Mouse (Mus musculus) heart, embryonic 14.5 days (tissue): ENCODE data around the gene Gm5089. TPM values are rescaled to one million over a fixed set of nuclear protein-coding genes. Genes with fewer than 3 reads are reported as not detected.

Experiments used
- ATAC-seq: fragments of 200-750 bp; cut with Nextera tagmentation; 2 replicates; pipeline ENCODE4 v1.8.0; 2017; ENCODE audit warnings: low read depth, moderate TSS enrichment; ENCODE audit not compliant: insufficient number of reproducible peaks, insufficient read depth, low FRiP score
- H3K27ac ChIP-seq, 2 experiments: fragments of 200-500 bp in 1 of 2; fragments of 300-500 bp in 1 of 2; sonication (generic) in 1 of 2; replicated peaks in 1 of 2; 2 replicates each; pipeline ENCODE4 v1.5.1; 2012 to 2014; ENCODE audit warnings: low read depth in 2 of 2, low read length in 2 of 2, control low read depth in 1 of 2, mild to moderate bottlenecking in 1 of 2, mixed read lengths in 1 of 2; ENCODE audit not compliant: control insufficient read depth in 1 of 2, insufficient read depth in 1 of 2
- H3K27me3 ChIP-seq: fragments of 300-500 bp; sonication (generic); 2 replicates; pipeline ENCODE4 v1.6.1; 2014; ENCODE audit warnings: mild to moderate bottlenecking, low read length, control low read depth; ENCODE audit not compliant: control insufficient read depth, insufficient read depth
- H3K36me3 ChIP-seq: fragments of 300-500 bp; sonication (generic); 2 replicates; pipeline ENCODE4 v1.6.1; 2014; ENCODE audit warnings: mild to moderate bottlenecking, control low read depth, low read length, mixed read lengths; ENCODE audit not compliant: control insufficient read depth, insufficient read depth
- H3K4me1 ChIP-seq, 2 experiments: fragments of 200-500 bp in 1 of 2; fragments of 300-500 bp in 1 of 2; sonication (generic) in 1 of 2; 2 replicates each; pipeline ENCODE4 v1.6.1; 2012 to 2014; ENCODE audit warnings: low read length in 2 of 2, control low read depth in 1 of 2, mixed read lengths in 1 of 2; ENCODE audit not compliant: control insufficient read depth in 2 of 2, insufficient read depth in 2 of 2
- H3K4me2 ChIP-seq: fragments of 300-500 bp; sonication (generic); 2 replicates; pipeline ENCODE4 v1.6.1; 2014; ENCODE audit warnings: mild to moderate bottlenecking, low read length
- H3K4me3 ChIP-seq, 2 experiments: fragments of 200-500 bp in 1 of 2; fragments of 300-500 bp in 1 of 2; sonication (generic) in 1 of 2; 2 replicates each; pipeline ENCODE4 v1.5.1; 2012 to 2014; ENCODE audit warnings: low read length in 2 of 2, mild to moderate bottlenecking in 2 of 2, control low read depth in 1 of 2, low read depth in 1 of 2, moderate library complexity in 1 of 2; ENCODE audit not compliant: control insufficient read depth in 1 of 2, insufficient read depth in 1 of 2
- H3K9ac ChIP-seq: fragments of 300-500 bp; sonication (generic); 2 replicates; pipeline ENCODE4 v1.6.1; 2014; ENCODE audit warnings: mild to moderate bottlenecking, low read length
- H3K9me3 ChIP-seq: fragments of 300-500 bp; sonication (generic); 2 replicates; pipeline ENCODE4 v1.6.1; 2016; ENCODE audit warnings: low read length, control low read depth; ENCODE audit not compliant: control insufficient read depth
- whole genome bisulfite sequencing: fragments of 180-500 bp; shearing (Covaris S2); extraction: QIAGEN DNeasy Blood & Tissue Kit; methylation state at CpG from one replicate; pipeline ENCODE4 v1.1.7; 2014; 5-methylcytosine and 5-hydroxymethylcytosine counted together
- polyA plus RNA-seq: library from polyadenylated mRNA; unstranded; fragments of >200 nt; fragmentation: Nextera tagmentation; extraction: Ambion mirVana; gene quantifications from 2 replicates; pipeline ENCODE4 v1.2.1, GENCODE M21; 2014

Gene Gm5089
- polyA plus RNA-seq, 1 experiment from 2014 or later: not detected

- no peaks in the 10 kb centered on the region for H3K36me3 ChIP-seq
- no peak overlapping the region for H3K4me2 ChIP-seq
- H3K27ac ChIP-seq: no peak overlapping the region
- no peak overlapping the region for H3K4me3 ChIP-seq
- no peaks in the 10 kb centered on the region for H3K4me1 ChIP-seq
- H3K27me3 ChIP-seq: peaks cover 27% of the 10 kb centered on the region
- H3K9ac ChIP-seq: no peak overlapping the region
- no peak for ATAC-seq
- 79% methylated on average over 2 of the region's 2 CpGs for WGBS
- H3K9me3 ChIP-seq: no peaks in the 10 kb centered on the region
Observed at GRCm38 (mm10) chr14:122412841-122413541, 37.9 kb downstream of the Gm5089 start.

GRCm38 (mm10) chr14:122406541-122407219 is 44.2 kb downstream of the Gm5089 start:
- WGBS: 3% methylated on average over 51 of the region's 58 CpGs
- Histone ChIP-seq H3K4me1 (peaks cover 3 to 12% of the 10 kb centered on the region in 2 experiments; a peak in 3 of 4 replicates), H3K9me3 (no peaks in the 10 kb centered on the region), H3K27ac (no peak overlapping the region), H3K4me2 (peak overlapping the region; percentile 94), H3K4me3 (peak overlapping the region; percentile 33 to 44), H3K36me3 (no peaks in the 10 kb centered on the region), H3K9ac (peak overlapping the region; percentile 64), H3K27me3 (peaks cover 65% of the 10 kb centered on the region)
- ATAC-seq: no peak

- H3K36me3 ChIP-seq: no peaks in the 10 kb centered on the region
- WGBS: 3% methylated on average over 18 of the region's 18 CpGs
- H3K4me1 ChIP-seq: peaks cover 3 to 12% of the 10 kb centered on the region in 2 experiments; a peak in 3 of 4 replicates
- peak overlapping the region; percentile 94 for H3K4me2 ChIP-seq
- no peak for ATAC-seq
- H3K9ac ChIP-seq: peak overlapping the region; percentile 64
- H3K27ac ChIP-seq: no peak overlapping the region
- peaks cover 59% of the 10 kb centered on the region for H3K27me3 ChIP-seq
- no peaks in the 10 kb centered on the region for H3K9me3 ChIP-seq
- H3K4me3 ChIP-seq: peak overlapping the region; percentile 33 to 44
Observed at GRCm38 (mm10) chr14:122405897-122406540, 44.9 kb downstream of the Gm5089 start.

GRCm38 (mm10) chr14:122405236-122405635 is 45.7 kb downstream of the Gm5089 start:
- H3K27ac ChIP-seq: no peak overlapping the region
- H3K36me3 ChIP-seq: no peaks in the 10 kb centered on the region
- no peak overlapping the region for H3K4me2 ChIP-seq
- peaks cover 59% of the 10 kb centered on the region for H3K27me3 ChIP-seq
- 70% methylated on average over 12 of the region's 12 CpGs for WGBS
- no peak for ATAC-seq
- H3K4me3 ChIP-seq: no peak overlapping the region
- no peaks in the 10 kb centered on the region for H3K9me3 ChIP-seq
- H3K9ac ChIP-seq: no peak overlapping the region
- peaks cover 3 to 12% of the 10 kb centered on the region in 2 experiments; a peak in 3 of 4 replicates for H3K4me1 ChIP-seq

- H3K27me3 ChIP-seq: peaks cover 55% of the 10 kb centered on the region
- no peak overlapping the region for H3K4me2 ChIP-seq
- 78% methylated on average over 7 of the region's 7 CpGs for WGBS
- H3K9ac ChIP-seq: no peak overlapping the region
- H3K9me3 ChIP-seq: no peaks in the 10 kb centered on the region
- no peaks in the 10 kb centered on the region for H3K36me3 ChIP-seq
- H3K4me1 ChIP-seq: peaks cover 3 to 12% of the 10 kb centered on the region in 2 experiments; a peak in 3 of 4 replicates
- H3K27ac ChIP-seq: no peak overlapping the region
- no peak overlapping the region for H3K4me3 ChIP-seq
- no peak for ATAC-seq
Observed at GRCm38 (mm10) chr14:122404596-122405154, 46.2 kb downstream of the Gm5089 start.

- Histone ChIP-seq H3K27ac (no peak overlapping the region), H3K4me2 (no peak overlapping the region), H3K27me3 (peaks cover 45% of the 10 kb centered on the region), H3K4me3 (no peak overlapping the region), H3K9ac (no peak overlapping the region), H3K9me3 (no peaks in the 10 kb centered on the region), H3K4me1 (peaks cover 3 to 12% of the 10 kb centered on the region in 2 experiments; a peak in 3 of 4 replicates), H3K36me3 (no peaks in the 10 kb centered on the region)
- ATAC-seq: no peak
- WGBS: 85% methylated on average over 3 of the region's 3 CpGs
Observed at GRCm38 (mm10) chr14:122403422-122403940, 47.4 kb downstream of the Gm5089 start.

- WGBS: 66% methylated on average over 12 of the region's 12 CpGs
- Histone ChIP-seq H3K27me3 (peaks cover 38% of the 10 kb centered on the region), H3K9me3 (no peaks in the 10 kb centered on the region), H3K9ac (no peak overlapping the region), H3K36me3 (no peaks in the 10 kb centered on the region), H3K4me2 (no peak overlapping the region), H3K4me3 (no peak overlapping the region), H3K4me1 (peaks cover 3 to 12% of the 10 kb centered on the region in 2 experiments; a peak in 3 of 4 replicates), H3K27ac (no peak overlapping the region)
- no peak for ATAC-seq
Observed at GRCm38 (mm10) chr14:122402716-122403258, 48.1 kb downstream of the Gm5089 start.
